ENCODE assay signal across 24 mouse cellular contexts in the genomic region with DNA sequence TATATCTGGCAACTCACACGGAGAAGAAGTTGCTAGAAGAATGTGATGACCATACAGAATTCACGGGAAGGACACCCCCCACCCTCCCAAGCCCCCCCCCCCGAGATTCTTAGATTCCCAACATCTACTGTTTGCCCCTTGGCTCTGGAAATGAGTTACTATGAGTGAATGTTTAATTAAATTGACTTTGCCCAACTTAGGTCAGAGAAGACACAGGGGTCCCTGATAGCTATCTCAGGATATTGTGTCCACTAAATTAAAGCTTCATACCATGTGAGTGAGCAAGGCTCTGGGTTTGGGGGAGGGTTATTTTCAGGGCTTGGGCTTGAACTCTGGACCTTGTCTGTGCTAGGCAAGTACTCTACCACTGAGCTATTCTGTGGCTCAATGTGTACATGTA. TPM values are rescaled to one million over a fixed set of nuclear protein-coding genes. Genes with fewer than 3 reads are reported as not detected.
DNase-seq lines count a peak whose midpoint lies in the region; ATAC-seq and TF ChIP-seq lines count a peak whose summit lies in the region.
"Had no signal": no experiment of that assay in that cellular context is flagged by ENCODE, and none has a peak within 500 bp of the region (broad histone marks: within the 10 kb centered on the region; RNA-seq: fewer than 3 reads in every experiment).

No protein-coding gene starts in this region.

- H3K9me3 ChIP-seq in kidney, postnatal 0 days (replicated peaks; ENCODE audit: low read length), result no peaks in the 10 kb centered on the region
- H3K9me3 ChIP-seq: embryonic facial prominence, embryonic 10.5 days; embryonic facial prominence, embryonic 13.5 days; forebrain, embryonic 12.5 days; forebrain, embryonic 15.5 days; hindbrain, embryonic 12.5 days; hindbrain, embryonic 15.5 days had no signal

- intact Hi-C loops in left cerebral cortex, postnatal 4 days (cut with DNase I), result no loop called here

- peak; percentile 36 for DNase-seq in kidney, adult 9 months
- DNase-seq in kidney, postnatal 25 days, result no peak
- DNase-seq in kidney, postnatal 0 days (ENCODE audit: low spot score), result no peak
- no peak for DNase-seq in kidney, adult 18-20 months
- DNase-seq in yolk sac, embryonic 10.5 days (ENCODE audit: low spot score), result peak; percentile 71
- DNase-seq in left cerebral cortex, postnatal 4 days, result no peak
- DNase-seq: adrenal gland, adult 8-10 months; adrenal gland, postnatal 25 days; cerebellum, adult 11-12 months; cerebellum, adult 8-10 months; cerebellum, postnatal 10 days; cerebellum, postnatal 36 days; embryo, embryonic 11 days; gastrocnemius, postnatal 25 days had no signal

- TF ChIP-seq CTCF in kidney, postnatal 0 days (IDR thresholded peaks at IDR 0.05; ENCODE audit: low read depth), result no peak

- no peaks in the 10 kb centered on the region for H3K36me3 ChIP-seq in kidney, postnatal 0 days (ENCODE audit: insufficient read depth, low read length)
- H3K36me3 ChIP-seq: embryonic facial prominence, embryonic 10.5 days; embryonic facial prominence, embryonic 13.5 days; forebrain, embryonic 12.5 days; forebrain, embryonic 15.5 days; hindbrain, embryonic 12.5 days; hindbrain, embryonic 15.5 days had no signal

- no peaks in the 10 kb centered on the region for H3K4me1 ChIP-seq in kidney, postnatal 0 days (replicated peaks; ENCODE audit: insufficient read depth, low read length)
- H3K4me1 ChIP-seq: embryonic facial prominence, embryonic 10.5 days; embryonic facial prominence, embryonic 13.5 days; forebrain, embryonic 12.5 days; forebrain, embryonic 15.5 days; hindbrain, embryonic 12.5 days; hindbrain, embryonic 15.5 days had no signal

- no peak overlapping the region for H3K9ac ChIP-seq in kidney, postnatal 0 days (ENCODE audit: low read depth, low read length)
- H3K9ac ChIP-seq: embryonic facial prominence, embryonic 13.5 days; forebrain, embryonic 12.5 days; forebrain, embryonic 15.5 days; hindbrain, embryonic 12.5 days; hindbrain, embryonic 15.5 days had no signal

- H3K27me3 ChIP-seq in kidney, postnatal 0 days (ENCODE audit: insufficient read depth, low read length), result no peaks in the 10 kb centered on the region
- H3K27me3 ChIP-seq: embryonic facial prominence, embryonic 13.5 days; forebrain, embryonic 12.5 days; forebrain, embryonic 15.5 days; hindbrain, embryonic 12.5 days; hindbrain, embryonic 15.5 days had no signal

- H3K4me2 ChIP-seq in kidney, postnatal 0 days (ENCODE audit: low read length), result no peak overlapping the region
- H3K4me2 ChIP-seq: embryonic facial prominence, embryonic 13.5 days; forebrain, embryonic 12.5 days; forebrain, embryonic 15.5 days; heart, embryonic 11.5 days; hindbrain, embryonic 12.5 days; hindbrain, embryonic 15.5 days had no signal

- 47% methylated on average over 3 of the region's 3 CpGs for WGBS in kidney, postnatal 0 days

- H3K4me3 ChIP-seq in kidney, postnatal 0 days (replicated peaks; ENCODE audit: low read depth, low read length), result no peak overlapping the region
- H3K4me3 ChIP-seq: embryonic facial prominence, embryonic 10.5 days; embryonic facial prominence, embryonic 13.5 days; erythroblast, embryonic 14.5 days; forebrain, embryonic 12.5 days; forebrain, embryonic 15.5 days; hindbrain, embryonic 12.5 days; hindbrain, embryonic 15.5 days had no signal

- no peak; the same call in 1 of the 2 replicates for ATAC-seq in kidney, postnatal 0 days (replicated peaks; ENCODE audit: low FRiP score, low read depth)
- ATAC-seq: activated CD4-positive, CD25-positive, alpha-beta regulatory T cell, adult 4 months; CD4-positive, CD25-positive, alpha-beta regulatory T cell, adult 4 months; forebrain, embryonic 15.5 days had no signal

- H3K27ac ChIP-seq in kidney, postnatal 0 days, result peak overlapping the region; percentile 75; the same call in 1 of the 2 replicates
- H3K27ac ChIP-seq: embryonic facial prominence, embryonic 10.5 days; embryonic facial prominence, embryonic 13.5 days; forebrain, embryonic 12.5 days; forebrain, embryonic 15.5 days; hindbrain, embryonic 12.5 days; hindbrain, embryonic 15.5 days had no signal

RNA-seq across cellular contexts. Expression of a gene that starts 25.6 kb away (rescaled TPM):
- polyA plus RNA-seq in kidney, postnatal 0 days (2015; fragmentation: Nextera tagmentation; extraction: Ambion mirVana), result 30.7 and 33.3 TPM in 2 replicates
- total RNA-seq in left cerebral cortex, postnatal 4 days (2021), result 10 to 100 TPM; 20.5 to 20.8 TPM

Comparison
In these comparisons a context has a peak if more than half of its experiments do, and no peak if none do; other contexts are left out.
1. DNase-seq: peak in kidney, adult 9 months (single experiment) and yolk sac, embryonic 10.5 days (single experiment); none in kidney, postnatal 25 days (0 of 2), kidney, postnatal 0 days (single experiment), kidney, adult 18-20 months (single experiment) and left cerebral cortex, postnatal 4 days (single experiment).